Mouse (Mus musculus): ENCODE results near the gene Dnmt1. TPM values are rescaled to one million over a fixed set of nuclear protein-coding genes. Genes with fewer than 3 reads are reported as not detected.

Dnmt1 gene
- total and polyA plus RNA-seq, 2 experiments from 2014 or later: 42.1 to 94.6 TPM

GRCm38 (mm10) chr9:20975431-20976215 lies 15.9 kb upstream of the Dnmt1 start:
- DNase-seq (ENCODE audit: low spot score) (peak; percentile 48), ATAC-seq (ENCODE audit: low FRiP score) (0 out of 2 replicates have a peak, but pooled peaks have one; percentile 6)
- no peak; the same call in 1 of the 2 replicates for TF ChIP-seq CTCF (IDR thresholded peaks at IDR 0.05)
- Histone ChIP-seq H3K36me3 (ENCODE audit: insufficient read depth, low read length) (no peaks in the 10 kb centered on the region), H3K4me2 (ENCODE audit: low read depth, low read length, poor library complexity, severe bottlenecking) (peak overlapping the region; percentile 98), H3K27ac (ENCODE audit: low read depth, low read length) (peak overlapping the region; percentile 55; the same call in 1 of the 2 replicates), H3K9me3 (ENCODE audit: low read length) (no peaks in the 10 kb centered on the region), H3K9ac (replicated peaks; ENCODE audit: low read length, poor library complexity, severe bottlenecking) (peak overlapping the region; percentile 72), H3K4me1 (ENCODE audit: insufficient read depth, low read length) (peaks cover 7% of the 10 kb centered on the region; the same call in 1 of the 2 replicates), H3K27me3 (ENCODE audit: insufficient read depth, low read length) (no peaks in the 10 kb centered on the region), H3K4me3 (ENCODE audit: low read depth, low read length) (peak overlapping the region; percentile 78)
- WGBS: 0% methylated on average over 45 of the region's 45 CpGs

DNA sequence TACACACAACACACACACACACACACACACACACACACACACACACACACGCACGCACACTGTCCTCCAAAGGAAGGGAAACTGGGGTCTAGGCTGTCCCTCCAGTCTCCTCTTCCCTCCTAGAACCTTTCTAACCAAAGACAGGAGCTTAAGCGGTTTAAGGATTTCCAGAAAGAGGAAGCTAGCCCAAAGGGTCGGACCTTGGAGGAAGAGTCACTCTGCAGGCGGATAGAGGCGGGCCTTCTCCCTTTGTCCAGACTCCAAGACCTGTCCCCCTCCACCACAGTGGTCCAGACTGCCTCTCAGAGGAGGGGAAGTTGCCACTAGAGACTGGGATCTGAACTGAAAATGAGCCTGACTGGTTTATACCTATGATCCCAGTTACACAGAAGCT lies 14.0 kb upstream of the Dnmt1 start:
- Histone ChIP-seq H3K4me3 (ENCODE audit: low read depth, low read length) (no peak overlapping the region), H3K4me2 (ENCODE audit: low read depth, low read length, poor library complexity, severe bottlenecking) (no peak overlapping the region), H3K27me3 (ENCODE audit: insufficient read depth, low read length) (no peaks in the 10 kb centered on the region), H3K4me1 (ENCODE audit: insufficient read depth, low read length) (peaks cover 7% of the 10 kb centered on the region; the same call in 1 of the 2 replicates), H3K9me3 (ENCODE audit: low read length) (no peaks in the 10 kb centered on the region), H3K36me3 (ENCODE audit: insufficient read depth, low read length) (no peaks in the 10 kb centered on the region), H3K9ac (replicated peaks; ENCODE audit: low read length, poor library complexity, severe bottlenecking) (no peak overlapping the region), H3K27ac (ENCODE audit: low read depth, low read length) (no peak overlapping the region)
- DNase-seq (ENCODE audit: low spot score): no peak
- WGBS: 58% methylated on average over 6 of the region's 6 CpGs
- ATAC-seq (ENCODE audit: low FRiP score): no peak
- no peak for TF ChIP-seq CTCF (IDR thresholded peaks at IDR 0.05)

DNA sequence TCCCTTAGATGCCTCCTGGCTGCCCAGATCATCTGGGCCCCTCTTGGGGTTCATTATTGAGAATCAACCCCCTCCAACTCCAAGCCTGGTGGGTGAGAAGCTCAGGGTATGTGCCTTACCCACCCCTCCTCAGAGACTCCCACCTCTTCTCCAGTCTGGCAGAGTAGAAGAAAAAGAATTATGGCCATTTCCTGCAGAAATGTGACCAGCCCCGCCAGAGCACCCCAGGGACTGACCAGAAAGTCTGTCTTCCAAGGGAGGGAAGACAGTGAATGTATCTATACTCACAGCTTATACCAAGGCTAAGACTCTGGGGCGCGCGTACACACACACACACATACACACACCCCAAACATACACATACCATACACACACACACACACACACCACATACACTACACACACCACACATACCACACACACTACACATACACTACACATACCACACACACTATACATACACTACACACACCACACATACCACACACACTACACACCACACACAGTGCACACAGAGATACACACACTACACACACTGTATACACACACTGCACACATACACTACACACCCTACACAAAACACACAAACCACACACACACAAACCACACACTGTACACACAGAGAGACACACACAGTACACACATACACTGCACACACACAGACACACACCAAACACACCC lies 13.5 kb upstream of the Dnmt1 start:
- H3K4me1 ChIP-seq (ENCODE audit: insufficient read depth, low read length): peaks cover 7% of the 10 kb centered on the region; the same call in 1 of the 2 replicates
- no peak for DNase-seq (ENCODE audit: low spot score)
- ATAC-seq (ENCODE audit: low FRiP score): no peak
- H3K36me3 ChIP-seq (ENCODE audit: insufficient read depth, low read length): no peaks in the 10 kb centered on the region; the same call in 1 of the 2 replicates
- WGBS: 89% methylated on average over 4 of the region's 4 CpGs
- no peaks in the 10 kb centered on the region for H3K9me3 ChIP-seq (ENCODE audit: low read length)
- H3K27me3 ChIP-seq (ENCODE audit: insufficient read depth, low read length): no peaks in the 10 kb centered on the region
- H3K4me3 ChIP-seq (ENCODE audit: low read depth, low read length): no peak overlapping the region
- H3K27ac ChIP-seq (ENCODE audit: low read depth, low read length): no peak overlapping the region
- TF ChIP-seq CTCF (IDR thresholded peaks at IDR 0.05): no peak
- H3K9ac ChIP-seq (replicated peaks; ENCODE audit: low read length, poor library complexity, severe bottlenecking): no peak overlapping the region
- H3K4me2 ChIP-seq (ENCODE audit: low read depth, low read length, poor library complexity, severe bottlenecking): no peak overlapping the region

- H3K9me3 ChIP-seq (ENCODE audit: low read length): no peaks in the 10 kb centered on the region
- WGBS: 31% methylated on average over 28 of the region's 28 CpGs
- peak overlapping the region; percentile 23; the same call in 1 of the 2 replicates for H3K4me2 ChIP-seq (ENCODE audit: low read depth, low read length, poor library complexity, severe bottlenecking)
- DNase-seq (ENCODE audit: low spot score): peak; percentile 51
- H3K9ac ChIP-seq (replicated peaks; ENCODE audit: low read length, poor library complexity, severe bottlenecking): peak overlapping the region; percentile 25
- ATAC-seq (ENCODE audit: low FRiP score): peak; percentile 36
- H3K4me3 ChIP-seq (ENCODE audit: low read depth, low read length): no peak overlapping the region
- TF ChIP-seq CTCF (IDR thresholded peaks at IDR 0.05): no peak
- H3K27me3 ChIP-seq (ENCODE audit: insufficient read depth, low read length): no peaks in the 10 kb centered on the region
- peaks cover 7% of the 10 kb centered on the region; the same call in 1 of the 2 replicates for H3K4me1 ChIP-seq (ENCODE audit: insufficient read depth, low read length)
- peaks cover 7% of the 10 kb centered on the region for H3K36me3 ChIP-seq (ENCODE audit: insufficient read depth, low read length)
- H3K27ac ChIP-seq (ENCODE audit: low read depth, low read length): peak overlapping the region; percentile 44
Measured at GRCm38 (mm10) chr9:20972141-20972992, 12.7 kb upstream of the Dnmt1 start.

DNA sequence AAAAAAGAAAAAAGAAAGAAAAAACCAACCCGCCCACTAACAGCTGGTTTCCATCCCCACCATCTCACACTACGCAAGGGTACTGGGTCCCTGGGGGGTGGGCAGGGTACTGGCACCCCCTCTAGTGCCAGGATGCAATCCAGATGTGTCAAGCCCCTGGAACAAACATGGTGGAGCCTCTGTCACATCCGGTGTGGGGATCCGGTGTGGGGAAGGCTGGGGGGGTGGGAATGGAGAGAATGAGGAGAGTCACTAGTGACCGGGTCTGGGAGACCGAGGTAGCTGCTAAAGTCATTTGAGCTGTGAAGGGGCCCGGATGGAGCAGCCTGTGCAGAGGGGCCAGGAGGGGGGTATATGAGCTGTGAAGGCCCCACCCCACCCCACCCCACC lies 12.1 kb upstream of the Dnmt1 start:
- TF ChIP-seq CTCF (IDR thresholded peaks at IDR 0.05): no peak
- WGBS: 76% methylated on average over 7 of the region's 7 CpGs
- H3K27me3 ChIP-seq (ENCODE audit: insufficient read depth, low read length): no peaks in the 10 kb centered on the region
- H3K27ac ChIP-seq (ENCODE audit: low read depth, low read length): peak overlapping the region; percentile 44; the same call in 1 of the 2 replicates
- no peak overlapping the region for H3K4me2 ChIP-seq (ENCODE audit: low read depth, low read length, poor library complexity, severe bottlenecking)
- no peaks in the 10 kb centered on the region for H3K9me3 ChIP-seq (ENCODE audit: low read length)
- no peak overlapping the region for H3K4me3 ChIP-seq (ENCODE audit: low read depth, low read length)
- 0 out of 2 replicates have a peak, but pooled peaks have one; percentile 4 for ATAC-seq (ENCODE audit: low FRiP score)
- peaks cover 12% of the 10 kb centered on the region for H3K36me3 ChIP-seq (ENCODE audit: insufficient read depth, low read length)
- peaks cover 7% of the 10 kb centered on the region; the same call in 1 of the 2 replicates for H3K4me1 ChIP-seq (ENCODE audit: insufficient read depth, low read length)
- peak overlapping the region; percentile 25; the same call in 1 of the 2 replicates for H3K9ac ChIP-seq (replicated peaks; ENCODE audit: low read length, poor library complexity, severe bottlenecking)
- no peak for DNase-seq (ENCODE audit: low spot score)

Measured in midbrain, postnatal 0 days (tissue).